ENCODE assay signal across 13 mouse cellular contexts in the genomic region with DNA sequence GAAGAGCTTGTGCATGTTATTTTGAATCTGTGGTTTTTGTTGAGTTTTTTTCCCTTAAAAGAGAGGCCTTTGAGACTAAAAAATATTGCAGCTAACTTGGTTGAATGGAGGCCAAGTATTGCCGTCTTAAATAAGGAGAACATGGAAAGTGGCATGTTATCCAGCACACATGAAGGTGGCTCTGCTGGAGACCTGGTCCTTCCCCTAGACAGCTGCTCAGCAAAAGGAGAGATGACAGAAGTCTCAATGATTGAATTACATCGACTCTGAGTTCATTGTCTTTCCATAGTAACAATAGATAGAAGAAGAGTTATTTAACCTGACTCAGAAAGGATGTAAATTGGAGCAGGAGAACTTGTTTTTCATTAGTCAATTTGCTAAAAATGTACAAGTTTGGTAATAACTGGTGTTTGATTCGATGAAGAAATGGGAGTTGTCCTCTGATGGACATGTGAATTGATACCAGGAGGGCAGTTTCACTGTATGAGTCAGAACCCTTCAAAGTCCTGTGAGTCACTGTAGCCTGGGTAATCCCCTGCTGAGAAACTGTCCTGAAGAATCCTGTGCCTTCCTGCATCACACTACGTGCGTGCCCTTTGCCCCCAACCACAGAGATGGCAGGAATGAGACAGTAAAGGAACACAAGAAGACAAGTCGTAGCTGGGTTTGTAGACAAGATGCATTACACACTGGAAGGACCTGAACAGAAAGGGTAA.
DNase-seq lines count a peak whose midpoint lies in the region; ATAC-seq and TF ChIP-seq lines count a peak whose summit lies in the region.
"Had no signal": no experiment of that assay in that cellular context is flagged by ENCODE, and none has a peak within 500 bp of the region (broad histone marks: within the 10 kb centered on the region; RNA-seq: fewer than 3 reads in every experiment).

No protein-coding gene starts in this region.

- in situ Hi-C loops in Patski (cut with MboI; ENCODE audit: low pct_unique_long_range_greater_than_20kb): loop anchor here (25.0 kb wide), 2 partner anchors 617 to 1442 kb away; a partner anchor contains a TSS

- H3K27me3 ChIP-seq in Patski: no peaks in the 10 kb centered on the region
- no peaks in the 10 kb centered on the region for H3K27me3 ChIP-seq in intestine, embryonic 15.5 days (replicated peaks)
- H3K27me3 ChIP-seq: heart, embryonic 13.5 days; liver, embryonic 13.5 days had no signal

- POLR2A ChIA-PET in Patski (lab: Charles Lee): interaction anchor here (0.6 to 1.2 kb wide), 2 partner anchors 15 to 403 kb away, joined by 3 to 5 read pairs; no protein-coding TSS in a partner anchor

- 72% methylated on average over 6 of the region's 6 CpGs for WGBS in intestine, embryonic 15.5 days

- CTCF ChIA-PET in Patski (lab: Charles Lee): interaction anchor here (1.8 to 4.8 kb wide), 2 partner anchors 15 to 68 kb away, joined by 5 to 27 read pairs; no protein-coding TSS in a partner anchor

- no peak for TF ChIP-seq CTCF in Patski (IDR thresholded peaks at IDR 0.05)

- H3K4me1 ChIP-seq in intestine, embryonic 15.5 days (replicated peaks): 0 out of 2 replicates have a peak, but pooled peaks cover 2% of the 10 kb centered on the region

- H3K36me3 ChIP-seq in intestine, embryonic 15.5 days: no peaks in the 10 kb centered on the region
- H3K36me3 ChIP-seq: heart, embryonic 13.5 days; liver, embryonic 13.5 days had no signal

- H3K4me2 ChIP-seq in intestine, embryonic 15.5 days (replicated peaks): no peak overlapping the region
- H3K4me2 ChIP-seq: heart, embryonic 13.5 days; hindbrain, embryonic 14.5 days; liver, embryonic 13.5 days had no signal

- H3K4me3 ChIP-seq in intestine, embryonic 15.5 days (replicated peaks): no peak overlapping the region
- H3K4me3 ChIP-seq: heart, embryonic 13.5 days; liver, embryonic 13.5 days had no signal

- no peaks in the 10 kb centered on the region for H3K9me3 ChIP-seq in intestine, embryonic 15.5 days
- H3K9me3 ChIP-seq: heart, embryonic 13.5 days; liver, embryonic 13.5 days had no signal

- H3K9ac ChIP-seq in intestine, embryonic 15.5 days: no peak overlapping the region
- H3K9ac ChIP-seq: heart, embryonic 13.5 days; hindbrain, embryonic 14.5 days; liver, embryonic 13.5 days had no signal

- peak; percentile 63 for ATAC-seq in Patski
- ATAC-seq in intestine, embryonic 15.5 days: peak; percentile 89
- no peak for ATAC-seq in cerebellum, adult (ENCODE audit: insufficient number of reproducible peaks, low FRiP score, low TSS enrichment)

- peak; percentile 59 for DNase-seq in adrenal gland, adult 2 months
- no peak for DNase-seq in adrenal gland, postnatal 10 days
- DNase-seq in 3134 (ENCODE audit: extremely low read depth, insufficient read length, low spot score): peak; percentile 47
- DNase-seq in Patski (ENCODE audit: low read depth, low spot score): peak; percentile 56
- no peak for DNase-seq in frontal cortex, postnatal 36 days (ENCODE audit: low spot score in 2 of 2)
- no peak for DNase-seq in ovary, postnatal 14 days (ENCODE audit: low spot score)
- DNase-seq: B cell, adult 2 months; liver, embryonic 13.5 days; right cerebral cortex, postnatal 25 days had no signal

- H3K27ac ChIP-seq in intestine, embryonic 15.5 days: no peak overlapping the region
- H3K27ac ChIP-seq: heart, embryonic 13.5 days; hindbrain, embryonic 14.5 days; liver, embryonic 13.5 days had no signal

Comparison
In these comparisons a context has a peak if more than half of its experiments do, and no peak if none do; other contexts are left out.
1. DNase-seq: peak in adrenal gland, adult 2 months (single experiment), 3134 (single experiment) and Patski (single experiment); none in adrenal gland, postnatal 10 days (single experiment), frontal cortex, postnatal 36 days (0 of 2) and ovary, postnatal 14 days (single experiment).